Mouse (Mus musculus) E14TG2a.4 (cell line): ENCODE data around the gene Nlrc5.

Experiments
- CTCF ChIP-seq: conservative IDR thresholded peaks from 2 replicates; pipeline ENCODE4 v1.5.1; 2014; ENCODE audit warnings: low read length
- POU5F1 ChIP-seq: IDR thresholded peaks from 2 replicates; pipeline ENCODE4 v1.6.1; 2014; ENCODE audit warnings: low read length, borderline replicate concordance

- TF ChIP-seq CTCF (no peak), POU5F1 (no peak)
Observed at GRCm38 (mm10) chr8:94456071-94456470, 21.9 kb downstream of the Nlrc5 start.
